Mouse (Mus musculus): ENCODE measurements around the gene Mypop. TPM values are rescaled to one million over a fixed set of nuclear protein-coding genes. Genes with fewer than 3 reads are reported as not detected.

Mypop gene
- polyA plus RNA-seq, 1 experiment = 2.5 TPM

- no peaks in the 10 kb centered on the region; the same call in 1 of the 2 replicates for H3K4me1 ChIP-seq (ENCODE audit: control insufficient read depth, insufficient read depth, insufficient read length)
- WGBS = 22% methylated on average over 15 of the region's 15 CpGs
- TF ChIP-seq CTCF (IDR thresholded peaks at IDR 0.05; ENCODE audit: extremely low read depth, insufficient read depth, insufficient read length, insufficient replicate concordance) (no peak), POLR2A (IDR thresholded peaks at IDR 0.05; ENCODE audit: low read depth, low read length) (no peak)
- H3K27me3 ChIP-seq (ENCODE audit: control insufficient read depth, insufficient read depth, low read length) = no peaks in the 10 kb centered on the region; the same call in 1 of the 2 replicates
- peak in 1 of 2 experiments; percentile 7 for DNase-seq (ENCODE audit: low read depth in 1 of 2, low spot score in 2 of 2)
- no peaks in the 10 kb centered on the region for H3K36me3 ChIP-seq (ENCODE audit: control insufficient read depth, insufficient read depth, low read length)
- no peak overlapping the region for H3K4me3 ChIP-seq (ENCODE audit: extremely low read depth, insufficient read depth, insufficient read length)
- H3K27ac ChIP-seq (ENCODE audit: insufficient read depth, low read length) = no peak overlapping the region
These were observed 39.6 kb upstream of the Mypop start for GRCm38 (mm10) chr7:18951397-18951796.

GRCm38 (mm10) chr7:18957569-18958383 is 33.3 kb upstream of the Mypop start:
- Histone ChIP-seq H3K4me3 (ENCODE audit: extremely low read depth, insufficient read depth, insufficient read length) (peak overlapping the region; percentile 61; the same call in 1 of the 2 replicates), H3K4me1 (ENCODE audit: control insufficient read depth, insufficient read depth, insufficient read length) (peaks cover 8% of the 10 kb centered on the region; the same call in 1 of the 2 replicates), H3K36me3 (ENCODE audit: control insufficient read depth, insufficient read depth, low read length) (no peaks in the 10 kb centered on the region), H3K27ac (ENCODE audit: insufficient read depth, low read length) (no peak overlapping the region), H3K27me3 (ENCODE audit: control insufficient read depth, insufficient read depth, low read length) (peaks cover 22% of the 10 kb centered on the region)
- peak in 1 of 2 experiments; percentile 4 for DNase-seq (ENCODE audit: low read depth in 1 of 2, low spot score in 2 of 2)
- no peak for TF ChIP-seq CTCF (IDR thresholded peaks at IDR 0.05; ENCODE audit: extremely low read depth, insufficient read depth, insufficient read length, insufficient replicate concordance)
- TF ChIP-seq POLR2A (IDR thresholded peaks at IDR 0.05; ENCODE audit: low read depth, low read length) = no peak
- 2% methylated on average over 106 of the region's 107 CpGs for WGBS

GRCm38 (mm10) chr7:18958384-18958766 is 32.7 kb upstream of the Mypop start:
- 4% methylated on average over 20 of the region's 21 CpGs for WGBS
- no peak for DNase-seq (ENCODE audit: low read depth in 1 of 2, low spot score in 2 of 2)
- H3K4me3 ChIP-seq (ENCODE audit: extremely low read depth, insufficient read depth, insufficient read length) = peak overlapping the region; percentile 32; the same call in 1 of the 2 replicates

GRCm38 (mm10) chr7:18959446-18959845 is 31.6 kb upstream of the Mypop start:
- no peaks in the 10 kb centered on the region for H3K36me3 ChIP-seq (ENCODE audit: control insufficient read depth, insufficient read depth, low read length)
- H3K27ac ChIP-seq (ENCODE audit: insufficient read depth, low read length) = no peak overlapping the region
- peaks cover 27% of the 10 kb centered on the region for H3K27me3 ChIP-seq (ENCODE audit: control insufficient read depth, insufficient read depth, low read length)
- TF ChIP-seq CTCF (IDR thresholded peaks at IDR 0.05; ENCODE audit: extremely low read depth, insufficient read depth, insufficient read length, insufficient replicate concordance) = no peak
- no peak for TF ChIP-seq POLR2A (IDR thresholded peaks at IDR 0.05; ENCODE audit: low read depth, low read length)
- WGBS = 20% methylated on average over 8 of the region's 8 CpGs
- DNase-seq (ENCODE audit: low read depth in 1 of 2, low spot score in 2 of 2) = no peak
- H3K4me3 ChIP-seq (ENCODE audit: extremely low read depth, insufficient read depth, insufficient read length) = no peak overlapping the region
- peaks cover 8% of the 10 kb centered on the region; the same call in 1 of the 2 replicates for H3K4me1 ChIP-seq (ENCODE audit: control insufficient read depth, insufficient read depth, insufficient read length)

More at GRCm38 (mm10) chr7:18958384-18958766, 32.7 kb upstream of the Mypop start:
- H3K27ac ChIP-seq (ENCODE audit: insufficient read depth, low read length) = no peak overlapping the region
- peaks cover 25% of the 10 kb centered on the region for H3K27me3 ChIP-seq (ENCODE audit: control insufficient read depth, insufficient read depth, low read length)
- peaks cover 8% of the 10 kb centered on the region; the same call in 1 of the 2 replicates for H3K4me1 ChIP-seq (ENCODE audit: control insufficient read depth, insufficient read depth, insufficient read length)
- TF ChIP-seq POLR2A (IDR thresholded peaks at IDR 0.05; ENCODE audit: low read depth, low read length) (no peak), CTCF (IDR thresholded peaks at IDR 0.05; ENCODE audit: extremely low read depth, insufficient read depth, insufficient read length, insufficient replicate concordance) (no peak)
- no peaks in the 10 kb centered on the region for H3K36me3 ChIP-seq (ENCODE audit: control insufficient read depth, insufficient read depth, low read length)

GRCm38 (mm10) chr7:18962171-18962792 is 28.8 kb upstream of the Mypop start:
- peaks cover 8% of the 10 kb centered on the region; the same call in 1 of the 2 replicates for H3K4me1 ChIP-seq (ENCODE audit: control insufficient read depth, insufficient read depth, insufficient read length)
- no peak overlapping the region for H3K27ac ChIP-seq (ENCODE audit: insufficient read depth, low read length)
- peaks cover 26% of the 10 kb centered on the region for H3K27me3 ChIP-seq (ENCODE audit: control insufficient read depth, insufficient read depth, low read length)
- 4% methylated on average over 17 of the region's 17 CpGs for WGBS
- no peaks in the 10 kb centered on the region for H3K36me3 ChIP-seq (ENCODE audit: control insufficient read depth, insufficient read depth, low read length)
- no peak overlapping the region for H3K4me3 ChIP-seq (ENCODE audit: extremely low read depth, insufficient read depth, insufficient read length)
- no peak for DNase-seq (ENCODE audit: low read depth in 1 of 2, low spot score in 2 of 2)
- TF ChIP-seq CTCF (IDR thresholded peaks at IDR 0.05; ENCODE audit: extremely low read depth, insufficient read depth, insufficient read length, insufficient replicate concordance) = no peak
- TF ChIP-seq POLR2A (IDR thresholded peaks at IDR 0.05; ENCODE audit: low read depth, low read length) = no peak

GRCm38 (mm10) chr7:18962795-18963194 is 28.2 kb upstream of the Mypop start:
- Histone ChIP-seq H3K4me1 (ENCODE audit: control insufficient read depth, insufficient read depth, insufficient read length) (peaks cover 4% of the 10 kb centered on the region; the same call in 1 of the 2 replicates), H3K4me3 (ENCODE audit: extremely low read depth, insufficient read depth, insufficient read length) (no peak overlapping the region), H3K36me3 (ENCODE audit: control insufficient read depth, insufficient read depth, low read length) (no peaks in the 10 kb centered on the region), H3K27me3 (ENCODE audit: control insufficient read depth, insufficient read depth, low read length) (peaks cover 21% of the 10 kb centered on the region), H3K27ac (ENCODE audit: insufficient read depth, low read length) (no peak overlapping the region)
- TF ChIP-seq CTCF (IDR thresholded peaks at IDR 0.05; ENCODE audit: extremely low read depth, insufficient read depth, insufficient read length, insufficient replicate concordance) (no peak), POLR2A (IDR thresholded peaks at IDR 0.05; ENCODE audit: low read depth, low read length) (no peak)
- no peak for DNase-seq (ENCODE audit: low read depth in 1 of 2, low spot score in 2 of 2)
- 2% methylated on average over 20 of the region's 20 CpGs for WGBS

Measured in spleen, adult 2 months (tissue).